Mouse (Mus musculus): Measurements from ENCODE around the gene Cela1. TPM values are rescaled to one million over a fixed set of nuclear protein-coding genes. Genes with fewer than 3 reads are reported as not detected.

The Cela1 gene
- polyA plus RNA-seq (2014; fragmentation: Nextera tagmentation; extraction: Ambion mirVana): 0.99 and 1.7 TPM in 2 replicates

GRCm38 (mm10) chr15:100687430-100687971 lies at the start of gene Cela1:
Gene Cela1, minus strand, starts transcription at chr15:100687921.
- 81% methylated on average over 8 of the region's 8 CpGs for WGBS

GRCm38 (mm10) chr15:100735953-100736300 lies 48.2 kb upstream of the Cela1 start:
- peaks cover 3% of the 10 kb centered on the region; the same call in 1 of the 2 replicates for H3K27me3 ChIP-seq (ENCODE audit: control insufficient read depth, insufficient read depth, low read length)
- 90% methylated on average over 9 of the region's 9 CpGs for WGBS

More at GRCm38 (mm10) chr15:100687430-100687971, at the start of gene Cela1:
- Histone ChIP-seq H3K4me3 (ENCODE audit: low read depth, low read length) (no peak within 1 kb of the TSS), H3K9me3 (ENCODE audit: control insufficient read depth, low read length) (no peaks in the 10 kb centered on the region), H3K36me3 (ENCODE audit: control insufficient read depth, insufficient read depth, low read length) (no peaks in the 10 kb centered on the region), H3K27me3 (ENCODE audit: control insufficient read depth, insufficient read depth, low read length) (no peaks in the 10 kb centered on the region), H3K27ac (ENCODE audit: low read depth, low read length) (no peak within 1 kb of the TSS), H3K4me1 (replicated peaks; ENCODE audit: control insufficient read depth, insufficient read depth, low read length) (no peaks in the 10 kb centered on the region), H3K4me2 (replicated peaks; ENCODE audit: low read depth, low read length) (no peak within 1 kb of the TSS), H3K9ac (ENCODE audit: low read depth, low read length) (no peak within 1 kb of the TSS)
- ATAC-seq (ENCODE audit: low FRiP score): no peak
- no peak for DNase-seq (ENCODE audit: low spot score)

GRCm38 (mm10) chr15:100735095-100735952 lies 47.6 kb upstream of the Cela1 start:
- ATAC-seq (ENCODE audit: low FRiP score): no peak
- Histone ChIP-seq H3K9me3 (ENCODE audit: control insufficient read depth, low read length) (no peaks in the 10 kb centered on the region), H3K27me3 (ENCODE audit: control insufficient read depth, insufficient read depth, low read length) (peaks cover 8% of the 10 kb centered on the region; the same call in 1 of the 2 replicates), H3K9ac (ENCODE audit: low read depth, low read length) (no peak overlapping the region), H3K27ac (ENCODE audit: low read depth, low read length) (no peak overlapping the region), H3K36me3 (ENCODE audit: control insufficient read depth, insufficient read depth, low read length) (no peaks in the 10 kb centered on the region), H3K4me2 (replicated peaks; ENCODE audit: low read depth, low read length) (no peak overlapping the region), H3K4me3 (ENCODE audit: low read depth, low read length) (no peak overlapping the region), H3K4me1 (replicated peaks; ENCODE audit: control insufficient read depth, insufficient read depth, low read length) (no peaks in the 10 kb centered on the region)
- no peak for DNase-seq (ENCODE audit: low spot score)
- 91% methylated on average over 14 of the region's 15 CpGs for WGBS

More at GRCm38 (mm10) chr15:100735953-100736300, 48.2 kb upstream of the Cela1 start:
- ATAC-seq (ENCODE audit: low FRiP score) (no peak), DNase-seq (ENCODE audit: low spot score) (no peak)
- Histone ChIP-seq H3K4me3 (ENCODE audit: low read depth, low read length) (no peak overlapping the region), H3K4me2 (replicated peaks; ENCODE audit: low read depth, low read length) (no peak overlapping the region), H3K27ac (ENCODE audit: low read depth, low read length) (no peak overlapping the region), H3K9ac (ENCODE audit: low read depth, low read length) (no peak overlapping the region), H3K4me1 (replicated peaks; ENCODE audit: control insufficient read depth, insufficient read depth, low read length) (no peaks in the 10 kb centered on the region), H3K36me3 (ENCODE audit: control insufficient read depth, insufficient read depth, low read length) (no peaks in the 10 kb centered on the region), H3K9me3 (ENCODE audit: control insufficient read depth, low read length) (no peaks in the 10 kb centered on the region)

GRCm38 (mm10) chr15:100732580-100732979 lies 44.9 kb upstream of the Cela1 start:
- Histone ChIP-seq H3K4me3 (ENCODE audit: low read depth, low read length) (no peak overlapping the region), H3K27ac (ENCODE audit: low read depth, low read length) (no peak overlapping the region), H3K36me3 (ENCODE audit: control insufficient read depth, insufficient read depth, low read length) (no peaks in the 10 kb centered on the region), H3K9me3 (ENCODE audit: control insufficient read depth, low read length) (no peaks in the 10 kb centered on the region), H3K4me2 (replicated peaks; ENCODE audit: low read depth, low read length) (no peak overlapping the region), H3K4me1 (replicated peaks; ENCODE audit: control insufficient read depth, insufficient read depth, low read length) (no peaks in the 10 kb centered on the region), H3K9ac (ENCODE audit: low read depth, low read length) (no peak overlapping the region), H3K27me3 (ENCODE audit: control insufficient read depth, insufficient read depth, low read length) (peaks cover 35% of the 10 kb centered on the region)
- DNase-seq (ENCODE audit: low spot score): no peak
- WGBS: 31% methylated on average over 5 of the region's 5 CpGs
- ATAC-seq (ENCODE audit: low FRiP score): no peak

GRCm38 (mm10) chr15:100731081-100731480 lies 43.4 kb upstream of the Cela1 start:
- H3K36me3 ChIP-seq (ENCODE audit: control insufficient read depth, insufficient read depth, low read length): no peaks in the 10 kb centered on the region
- H3K4me3 ChIP-seq (ENCODE audit: low read depth, low read length): no peak overlapping the region
- no peak overlapping the region for H3K9ac ChIP-seq (ENCODE audit: low read depth, low read length)
- peaks cover 36% of the 10 kb centered on the region for H3K27me3 ChIP-seq (ENCODE audit: control insufficient read depth, insufficient read depth, low read length)
- no peak for ATAC-seq (ENCODE audit: low FRiP score)
- DNase-seq (ENCODE audit: low spot score): no peak
- no peaks in the 10 kb centered on the region for H3K9me3 ChIP-seq (ENCODE audit: control insufficient read depth, low read length)
- WGBS: 43% methylated on average over 9 of the region's 9 CpGs
- H3K27ac ChIP-seq (ENCODE audit: low read depth, low read length): no peak overlapping the region
- no peak overlapping the region for H3K4me2 ChIP-seq (replicated peaks; ENCODE audit: low read depth, low read length)
- no peaks in the 10 kb centered on the region for H3K4me1 ChIP-seq (replicated peaks; ENCODE audit: control insufficient read depth, insufficient read depth, low read length)

- ATAC-seq (ENCODE audit: low FRiP score): no peak
- H3K4me3 ChIP-seq (ENCODE audit: low read depth, low read length): peak within 1 kb of the TSS; percentile 33
- H3K9ac ChIP-seq (ENCODE audit: low read depth, low read length): 0 out of 2 replicates have a peak within 1 kb of the TSS, but pooled peaks have one; percentile 0
- H3K4me2 ChIP-seq (replicated peaks; ENCODE audit: low read depth, low read length): peak within 1 kb of the TSS; percentile 54
- 5% methylated on average over 40 of the region's 57 CpGs for whole genome bisulfite sequencing
- DNase-seq (ENCODE audit: low spot score): peak; percentile 54
- no peaks in the 10 kb centered on the region for H3K36me3 ChIP-seq (ENCODE audit: control insufficient read depth, insufficient read depth, low read length)
- peaks cover 36% of the 10 kb centered on the region for H3K27me3 ChIP-seq (ENCODE audit: control insufficient read depth, insufficient read depth, low read length)
- no peak within 1 kb of the TSS for H3K27ac ChIP-seq (ENCODE audit: low read depth, low read length)
- no peaks in the 10 kb centered on the region for H3K9me3 ChIP-seq (ENCODE audit: control insufficient read depth, low read length)
- H3K4me1 ChIP-seq (replicated peaks; ENCODE audit: control insufficient read depth, insufficient read depth, low read length): no peaks in the 10 kb centered on the region
Observed at GRCm38 (mm10) chr15:100729281-100729985, 41.7 kb upstream of the Cela1 start, which contains the start of gene Galnt6. Gene Galnt6, minus strand, starts transcription at chr15:100729376.

- ATAC-seq (ENCODE audit: low FRiP score): no peak
- Histone ChIP-seq H3K27ac (ENCODE audit: low read depth, low read length) (no peak overlapping the region), H3K4me1 (replicated peaks; ENCODE audit: control insufficient read depth, insufficient read depth, low read length) (no peaks in the 10 kb centered on the region), H3K4me3 (ENCODE audit: low read depth, low read length) (peak overlapping the region; percentile 33), H3K4me2 (replicated peaks; ENCODE audit: low read depth, low read length) (peak overlapping the region; percentile 54), H3K9me3 (ENCODE audit: control insufficient read depth, low read length) (no peaks in the 10 kb centered on the region), H3K9ac (ENCODE audit: low read depth, low read length) (no peak overlapping the region), H3K36me3 (ENCODE audit: control insufficient read depth, insufficient read depth, low read length) (no peaks in the 10 kb centered on the region), H3K27me3 (ENCODE audit: control insufficient read depth, insufficient read depth, low read length) (peaks cover 36% of the 10 kb centered on the region)
- no peak for DNase-seq (ENCODE audit: low spot score)
- 26% methylated on average over 9 of the region's 9 CpGs for WGBS
Observed at GRCm38 (mm10) chr15:100728586-100728985, 40.9 kb upstream of the Cela1 start.

GRCm38 (mm10) chr15:100727834-100728233 lies 40.1 kb upstream of the Cela1 start:
- DNase-seq (ENCODE audit: low spot score) (no peak), ATAC-seq (ENCODE audit: low FRiP score) (no peak)
- Histone ChIP-seq H3K27me3 (ENCODE audit: control insufficient read depth, insufficient read depth, low read length) (peaks cover 36% of the 10 kb centered on the region), H3K4me2 (replicated peaks; ENCODE audit: low read depth, low read length) (no peak overlapping the region), H3K4me3 (ENCODE audit: low read depth, low read length) (no peak overlapping the region), H3K9ac (ENCODE audit: low read depth, low read length) (no peak overlapping the region), H3K9me3 (ENCODE audit: control insufficient read depth, low read length) (no peaks in the 10 kb centered on the region), H3K4me1 (replicated peaks; ENCODE audit: control insufficient read depth, insufficient read depth, low read length) (no peaks in the 10 kb centered on the region), H3K27ac (ENCODE audit: low read depth, low read length) (no peak overlapping the region), H3K36me3 (ENCODE audit: control insufficient read depth, insufficient read depth, low read length) (no peaks in the 10 kb centered on the region)
- 81% methylated on average over 11 of the region's 11 CpGs for WGBS
